Mouse (Mus musculus) CD8-positive naive resting alpha-beta T cell, adult 2 months (primary cell): ENCODE measurements around the gene Nob1.
A peak's percentile ranks its signal among the peaks of the same experiment; 100 is the strongest.

Source experiments
- DNase-seq, 2 experiments: peaks; one replicate each; pipeline ENCODE4 v3.0.0; 2022; ENCODE audit warnings: low read depth in 2 of 2, low spot score in 2 of 2

Gene Nob1

DNA sequence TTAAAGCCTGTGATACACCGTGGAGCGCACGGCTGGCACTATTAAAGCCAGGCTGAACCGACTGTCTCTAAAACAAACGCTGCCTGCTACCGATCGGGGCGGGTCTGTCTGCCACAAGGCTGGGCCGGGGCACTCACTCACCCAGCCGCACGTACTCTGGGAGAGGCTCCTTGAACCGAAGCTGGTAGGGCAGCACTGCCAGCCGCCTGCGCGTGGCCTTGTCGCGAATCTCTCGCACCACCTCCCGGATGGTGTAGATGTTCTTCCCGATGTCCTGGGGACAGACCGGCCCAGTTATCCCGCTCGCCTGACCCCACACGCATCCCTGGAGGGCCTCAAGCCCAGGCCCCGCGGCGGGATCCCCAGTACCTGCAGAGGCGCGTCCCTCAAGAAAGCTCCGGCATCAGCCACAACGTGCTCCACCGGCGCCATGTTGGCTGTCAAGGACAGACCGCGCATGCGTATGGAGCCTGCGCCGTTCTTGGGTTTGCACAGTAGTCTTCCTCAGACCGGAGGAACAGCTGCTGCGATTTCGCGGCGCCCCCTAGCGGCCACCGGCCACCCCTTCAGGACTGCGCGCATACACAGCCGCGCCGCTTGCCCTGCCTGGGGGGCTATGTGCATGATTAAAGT, at the start of gene Nob1:
Gene Nob1 (minus strand): TSS at position 455 of the 633 bp plus-strand sequence.
- DNase-seq, result peak; percentile 96 to 97

DNA sequence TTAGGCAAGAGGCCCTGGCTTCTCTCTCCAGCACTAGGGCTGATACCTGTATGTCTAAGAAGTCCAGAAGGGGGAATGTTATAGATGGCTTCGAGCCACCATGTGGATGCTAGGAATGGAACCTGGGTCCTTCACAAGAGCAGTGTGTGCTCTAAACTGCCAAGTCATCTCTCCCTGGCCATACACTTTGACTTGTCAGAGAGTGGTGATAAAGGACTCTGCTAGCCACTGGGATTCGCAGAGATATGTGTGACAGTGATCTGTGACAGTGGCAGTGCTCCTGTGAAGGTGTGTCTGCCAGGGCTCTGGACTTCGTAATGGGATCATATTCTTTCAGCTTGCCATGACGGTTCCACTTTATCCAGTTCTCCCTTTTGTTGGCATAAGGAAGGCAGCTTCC, 48.5 kb upstream of the Nob1 start:
- DNase-seq, result no peak

DNA sequence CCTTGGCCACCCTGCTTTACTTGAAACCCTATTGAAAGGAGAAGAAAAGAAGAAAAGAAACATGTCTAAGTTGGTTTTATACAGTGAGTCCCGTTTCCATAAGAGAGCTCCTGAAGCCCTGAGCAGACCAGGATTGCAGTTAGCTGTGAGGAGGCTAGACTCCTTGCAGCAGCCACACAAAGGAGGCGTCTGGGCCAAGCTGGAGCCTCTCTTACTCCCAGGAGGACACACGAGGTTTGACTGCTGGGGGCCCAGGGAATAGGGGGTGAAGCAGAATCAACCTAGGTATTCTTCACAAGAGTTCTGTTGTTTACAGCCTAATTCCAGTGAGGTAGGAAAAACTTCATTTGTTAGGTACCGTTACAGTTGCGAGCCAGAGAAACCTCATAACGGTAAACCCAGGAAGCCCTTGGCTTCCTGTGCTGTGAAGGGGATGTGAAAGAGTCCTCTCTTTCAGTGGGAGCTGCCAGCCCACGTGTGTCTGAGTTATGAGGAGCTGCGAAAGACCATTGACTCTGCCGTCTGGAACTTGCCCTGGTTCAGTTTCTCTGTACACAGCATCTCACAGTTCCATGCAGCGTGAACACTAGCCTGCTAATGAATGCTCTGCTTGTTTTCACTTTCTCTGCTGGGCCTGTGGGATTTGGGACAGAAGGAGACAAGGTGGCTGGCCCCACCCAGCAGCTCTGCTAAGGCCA, 47.7 kb upstream of the Nob1 start:
- DNase-seq, result no peak

DNA sequence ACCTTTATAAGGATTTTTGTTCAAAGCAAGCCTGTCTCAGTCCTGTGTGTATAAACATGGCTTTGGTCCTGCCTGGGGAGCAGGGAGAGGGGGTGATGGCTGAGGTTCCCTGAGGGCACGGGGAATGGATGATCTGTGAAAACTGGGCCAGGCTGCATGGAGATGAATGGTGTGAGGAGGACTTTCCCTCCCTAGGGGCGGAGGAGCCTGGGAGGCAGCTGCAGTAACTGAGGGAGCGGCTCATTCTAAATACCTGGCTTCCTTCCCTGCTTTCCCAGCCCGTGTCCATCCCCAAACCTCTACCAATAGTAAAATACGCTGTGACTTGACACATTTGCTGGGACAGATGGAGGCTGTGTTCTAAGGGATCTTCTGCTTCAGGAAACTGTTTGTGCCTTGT, 45.5 kb upstream of the Nob1 start:
- no peak for DNase-seq

DNA sequence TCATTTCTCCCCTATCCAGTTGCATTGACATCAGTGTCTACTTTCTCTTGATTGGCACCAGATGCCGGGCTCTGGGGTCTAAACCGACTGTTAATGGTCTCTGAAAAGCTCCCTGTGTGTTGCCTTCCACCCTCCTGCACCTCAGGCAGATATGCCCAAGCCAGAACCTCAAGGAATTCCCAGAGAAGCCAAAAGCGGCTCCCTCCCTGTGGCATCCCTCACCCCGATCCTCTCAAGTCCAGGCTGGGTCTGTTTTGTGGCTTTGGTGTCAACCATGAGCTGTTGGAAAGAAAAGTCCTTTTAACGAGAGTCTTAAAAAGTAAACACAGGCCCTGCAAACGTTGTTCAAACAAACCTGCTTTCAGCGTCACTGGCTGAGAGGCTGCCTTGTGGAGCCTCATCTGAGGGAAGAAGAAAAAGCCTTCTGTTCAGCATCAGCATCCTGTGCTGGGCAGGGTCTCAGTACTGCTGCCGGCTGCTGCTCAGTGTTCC, 44.0 kb upstream of the Nob1 start:
- DNase-seq, result no peak

DNA sequence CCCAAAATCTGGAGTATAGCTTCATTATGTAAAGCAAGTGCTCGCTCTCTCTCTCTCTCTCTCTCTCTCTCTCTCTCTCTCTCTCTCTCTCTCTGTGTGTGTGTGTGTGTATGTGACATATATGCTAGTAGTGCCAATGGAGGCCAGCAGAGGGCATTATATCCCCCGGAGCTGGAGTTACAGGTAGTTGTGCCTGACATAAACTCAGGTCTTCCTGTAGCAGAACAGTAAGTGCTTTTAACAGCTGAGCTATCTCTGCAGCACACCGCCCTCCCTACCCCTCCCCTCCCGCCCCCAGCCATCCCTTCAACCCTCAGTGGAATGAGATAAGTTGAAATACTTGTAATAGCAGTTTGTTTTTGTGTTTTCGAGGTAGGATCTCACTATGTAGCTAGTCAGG, 41.8 kb upstream of the Nob1 start:
- no peak for DNase-seq

DNA sequence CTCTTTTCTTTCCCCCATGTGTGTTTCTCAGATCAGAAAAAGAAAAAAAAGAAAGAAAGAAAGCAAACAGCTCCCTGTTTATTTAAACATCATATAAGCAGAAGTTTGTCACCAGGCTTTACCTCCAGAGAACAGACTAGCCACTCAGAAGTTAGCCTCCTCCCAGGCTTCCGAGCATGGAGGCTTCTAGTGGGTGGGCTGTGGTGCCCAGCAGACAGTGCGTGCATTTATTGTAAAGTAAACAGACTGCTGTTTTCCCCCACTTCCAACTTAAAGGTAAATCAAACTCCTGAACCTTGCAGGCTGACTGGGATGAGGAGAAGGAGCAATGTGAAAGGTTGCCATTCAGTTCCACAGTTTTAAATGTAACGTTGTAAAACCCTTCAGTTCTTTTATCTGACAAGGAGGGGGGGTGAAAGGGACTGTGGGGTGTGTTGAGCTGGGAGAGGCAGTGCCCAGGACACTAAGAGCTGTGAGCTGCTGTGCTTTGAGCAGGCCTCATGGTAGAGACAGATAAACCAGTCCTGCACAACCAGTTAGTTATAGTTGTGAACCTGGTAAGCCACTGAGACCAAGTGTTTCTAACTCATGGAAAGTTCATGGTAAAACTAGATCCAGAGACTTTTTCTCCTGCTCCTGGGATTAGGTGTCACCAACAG, 40.6 kb upstream of the Nob1 start:
- DNase-seq, result no peak

DNA sequence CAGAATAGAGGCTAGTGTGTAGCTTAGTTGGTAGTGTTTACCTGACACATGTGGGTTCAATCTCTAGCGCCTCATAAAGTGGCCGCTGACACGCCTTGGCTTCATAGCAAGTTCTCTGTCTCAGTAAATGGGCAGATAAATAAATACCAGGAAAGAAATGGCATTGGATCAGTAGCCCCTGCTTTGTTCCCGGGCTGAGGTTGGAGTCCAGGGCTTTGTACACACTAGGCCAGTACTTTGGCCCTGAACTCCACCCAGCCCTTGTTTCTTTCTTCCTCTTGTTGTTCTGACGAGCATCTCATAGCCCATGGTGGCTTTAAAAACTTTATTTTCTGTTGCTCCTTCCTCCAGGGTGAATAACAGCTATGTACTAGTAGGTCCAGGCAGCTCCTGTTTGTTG, 37.6 kb upstream of the Nob1 start:
- DNase-seq, result no peak

DNA sequence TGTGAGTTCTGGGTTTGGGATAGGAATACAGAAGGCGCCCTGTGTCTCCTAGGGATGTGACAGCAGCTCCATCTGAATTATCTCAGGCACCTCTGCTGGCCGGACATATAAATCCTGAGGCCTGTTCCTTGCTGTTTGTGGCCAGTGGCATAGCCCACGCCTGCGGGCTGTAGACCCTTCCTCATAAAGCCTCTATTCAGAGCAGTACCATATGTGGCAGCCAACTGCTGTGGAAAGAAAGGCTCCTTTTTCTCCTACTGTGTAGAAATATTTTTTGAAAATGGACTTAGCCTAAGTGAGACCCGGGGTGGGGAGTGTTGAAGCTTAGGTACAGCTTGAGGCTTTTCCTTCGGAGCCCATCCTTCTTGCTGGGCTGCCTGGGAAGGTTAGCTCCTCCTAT, 33.4 kb upstream of the Nob1 start:
- DNase-seq, result no peak

DNA sequence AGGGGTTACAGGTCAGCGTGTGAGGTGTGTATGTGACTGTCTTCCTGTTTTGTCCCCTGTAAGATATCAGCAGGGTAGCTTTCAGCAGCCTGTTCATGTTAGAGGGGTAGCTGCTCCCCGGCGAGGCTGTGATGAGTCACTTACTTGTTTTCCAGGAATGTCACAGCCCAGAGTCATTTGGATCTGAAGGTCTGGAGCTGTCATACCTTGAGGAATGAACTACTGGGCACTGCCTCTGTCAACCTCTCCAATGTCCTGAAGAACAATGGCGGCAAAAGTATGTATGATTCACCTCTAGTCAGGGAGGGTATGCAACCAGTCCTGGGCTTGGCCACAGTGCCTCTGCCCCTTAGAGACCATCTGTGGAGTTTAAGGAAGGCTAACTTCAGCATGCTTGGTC, 32.9 kb upstream of the Nob1 start:
- DNase-seq, result no peak

DNA sequence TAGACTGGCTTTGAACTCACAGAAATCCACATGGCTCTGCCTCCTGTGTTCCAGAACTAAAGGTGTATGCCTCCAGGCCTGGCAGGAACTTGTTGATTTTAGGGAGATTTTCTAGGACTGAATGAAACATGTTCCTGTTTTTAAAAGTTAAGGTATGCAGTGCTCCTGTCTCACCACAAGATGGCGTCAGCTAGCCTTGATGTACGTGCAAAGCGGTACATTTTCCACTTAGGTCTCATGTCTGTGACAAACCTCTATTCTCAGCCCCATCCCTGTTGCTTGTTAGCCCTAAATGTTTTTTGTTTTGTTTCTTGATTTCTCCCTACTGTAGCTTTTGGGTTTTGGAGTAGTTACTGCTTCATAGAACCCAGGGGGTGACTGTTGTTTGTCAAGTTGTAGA, 30.4 kb upstream of the Nob1 start:
- DNase-seq, result peak; percentile 16 to 35

DNA sequence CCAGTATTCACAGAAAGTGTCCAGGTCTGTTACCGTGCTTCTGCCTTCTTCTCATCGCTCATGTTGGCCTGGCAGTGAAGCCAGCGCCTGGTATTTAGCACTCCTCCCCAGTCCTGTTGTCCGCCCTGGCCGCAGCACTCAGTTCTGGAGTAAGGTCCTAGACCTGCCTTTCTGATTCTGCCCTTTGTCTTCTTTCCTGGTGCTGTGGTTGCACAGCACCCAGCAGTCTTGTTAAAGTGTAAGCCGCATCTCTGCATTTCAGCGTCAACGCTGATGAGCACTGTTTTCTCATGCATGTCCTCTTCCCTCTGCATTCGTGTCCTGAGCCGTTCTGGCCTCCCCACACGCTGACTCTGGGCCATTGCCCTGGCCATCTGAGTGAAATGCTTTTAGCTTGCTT, 28.5 kb upstream of the Nob1 start:
- no peak for DNase-seq

DNA sequence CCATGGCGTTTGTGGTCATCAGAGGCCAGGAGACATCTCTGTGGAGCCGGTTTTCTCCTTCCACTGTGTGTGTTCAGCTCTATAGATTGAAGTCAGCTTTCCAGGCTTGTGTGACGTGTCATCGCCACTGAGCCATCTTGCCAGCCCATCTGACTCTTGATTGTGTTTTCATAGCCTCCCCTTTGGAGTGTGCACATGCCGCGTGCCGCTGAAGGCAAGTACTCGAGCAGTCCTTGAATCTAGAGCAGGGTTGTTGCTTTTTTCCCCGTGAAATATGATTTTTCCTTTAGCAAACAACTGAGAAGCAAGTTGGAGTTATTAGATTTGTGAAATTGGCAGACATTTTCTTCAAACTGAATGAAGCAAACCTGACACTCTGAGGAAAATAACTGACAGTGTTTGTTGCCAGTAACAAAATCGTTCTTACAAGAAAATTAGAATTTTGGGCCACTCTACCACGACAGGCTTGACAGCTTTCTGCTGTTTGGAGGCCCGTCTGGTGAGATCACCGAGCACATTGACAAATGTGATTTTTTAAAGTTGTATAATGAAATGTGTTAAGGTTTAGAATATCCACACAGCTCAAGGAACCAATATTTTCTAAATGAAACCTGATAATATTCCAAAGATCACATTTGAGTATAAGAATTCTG, 26.7 kb upstream of the Nob1 start:
- no peak for DNase-seq

DNA sequence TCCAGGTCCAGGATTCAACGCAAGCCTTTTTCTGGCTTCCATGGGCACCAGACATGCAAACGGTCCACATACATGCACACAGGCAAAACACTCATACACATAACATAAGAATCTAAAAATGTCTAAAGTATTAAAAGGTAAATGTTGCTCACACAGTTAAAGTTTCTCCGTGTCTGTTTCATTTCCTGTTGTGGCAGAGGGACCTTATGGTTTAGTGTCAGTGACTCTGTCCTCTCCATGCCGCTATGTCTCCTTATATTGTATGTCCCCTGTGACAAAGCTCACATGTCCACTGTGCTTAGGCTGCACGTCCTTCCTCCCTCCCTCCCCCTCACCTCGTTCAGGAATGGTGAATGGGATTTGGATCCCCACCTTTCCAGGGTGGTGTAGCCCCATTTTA, 24.8 kb upstream of the Nob1 start:
- no peak for DNase-seq

DNA sequence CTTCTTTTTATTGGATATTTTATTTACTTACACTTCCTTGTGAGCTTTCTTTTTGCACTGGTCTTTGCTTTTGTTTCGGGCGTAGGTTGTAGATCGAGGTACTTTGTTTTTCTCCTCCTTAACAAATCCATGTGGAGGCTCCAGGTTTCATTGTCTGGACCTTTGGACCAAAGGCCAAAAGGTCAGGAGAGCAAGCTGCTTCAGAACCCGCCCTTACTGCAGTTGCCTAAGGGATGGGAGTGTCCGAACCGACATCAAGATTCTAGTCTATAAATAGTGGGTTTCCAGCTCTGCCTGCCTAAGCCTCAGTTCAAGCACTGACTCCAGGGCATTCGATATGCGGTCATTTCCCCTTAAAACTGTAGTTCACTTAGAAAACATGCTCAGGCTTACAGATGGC, 24.3 kb upstream of the Nob1 start:
- DNase-seq, result no peak

DNA sequence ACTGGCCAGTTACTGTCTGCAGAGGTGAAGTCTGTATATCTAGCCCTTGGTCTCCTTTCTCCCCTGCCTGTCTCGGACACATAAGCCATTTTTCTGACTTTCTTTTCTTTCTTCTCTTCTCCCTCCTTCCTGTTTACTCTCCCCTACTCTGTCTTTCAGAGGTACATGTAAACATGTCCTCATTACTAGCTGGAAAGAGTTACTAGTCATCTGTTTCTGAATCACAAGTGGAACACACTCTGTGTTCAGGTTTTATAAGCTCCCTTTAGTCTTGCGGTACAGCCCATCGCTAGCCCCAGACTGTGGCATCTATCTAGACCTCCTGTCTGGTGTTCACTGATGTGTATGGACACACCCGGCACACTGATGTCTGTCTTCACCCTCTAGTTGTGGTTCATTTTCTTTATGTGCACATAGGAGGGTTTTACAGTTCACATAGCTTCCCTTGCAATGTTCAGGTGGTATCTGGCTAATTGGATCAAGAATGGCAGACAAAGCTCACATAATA, 23.6 kb upstream of the Nob1 start:
- DNase-seq, result no peak

DNA sequence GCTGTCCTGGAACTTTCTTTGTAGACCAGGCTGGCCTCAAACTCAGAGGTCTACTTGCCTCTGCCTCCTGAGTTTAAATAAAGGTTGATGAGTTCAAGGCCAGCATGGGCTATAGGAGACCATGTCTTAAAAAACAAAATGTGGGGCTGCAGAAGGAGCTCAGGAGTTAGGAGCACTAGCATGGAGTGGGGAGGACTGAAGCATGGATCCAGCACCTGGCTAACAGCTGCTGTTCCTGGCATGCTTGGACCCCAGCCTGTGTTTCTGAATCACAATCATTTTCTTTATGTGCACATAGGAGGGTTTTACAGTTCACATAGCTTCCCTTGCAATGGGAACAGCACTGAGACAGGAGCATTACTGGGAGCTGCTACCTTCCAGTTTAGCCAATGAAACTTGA, 22.9 kb upstream of the Nob1 start:
- DNase-seq, result no peak

DNA sequence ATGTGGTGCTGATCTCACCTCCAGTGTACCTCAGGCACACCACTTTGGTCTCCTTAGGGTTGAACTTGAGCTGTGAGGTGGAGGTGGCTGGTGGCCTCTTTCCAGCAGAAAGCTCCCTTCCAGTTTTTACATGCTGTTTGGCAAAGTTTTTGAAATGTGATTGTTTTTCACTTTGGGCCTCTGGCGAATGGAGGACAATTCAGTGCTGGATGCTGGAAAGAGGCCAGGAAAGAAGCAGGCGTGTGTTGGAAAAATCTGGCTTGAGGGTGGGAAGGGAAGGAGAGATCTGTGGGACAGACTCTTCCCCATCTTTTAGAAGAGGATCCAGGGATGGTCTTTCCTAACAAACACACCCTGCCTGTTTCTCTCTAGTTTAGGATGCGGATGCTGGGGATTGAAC, 19.8 kb upstream of the Nob1 start:
- DNase-seq, result no peak

DNA sequence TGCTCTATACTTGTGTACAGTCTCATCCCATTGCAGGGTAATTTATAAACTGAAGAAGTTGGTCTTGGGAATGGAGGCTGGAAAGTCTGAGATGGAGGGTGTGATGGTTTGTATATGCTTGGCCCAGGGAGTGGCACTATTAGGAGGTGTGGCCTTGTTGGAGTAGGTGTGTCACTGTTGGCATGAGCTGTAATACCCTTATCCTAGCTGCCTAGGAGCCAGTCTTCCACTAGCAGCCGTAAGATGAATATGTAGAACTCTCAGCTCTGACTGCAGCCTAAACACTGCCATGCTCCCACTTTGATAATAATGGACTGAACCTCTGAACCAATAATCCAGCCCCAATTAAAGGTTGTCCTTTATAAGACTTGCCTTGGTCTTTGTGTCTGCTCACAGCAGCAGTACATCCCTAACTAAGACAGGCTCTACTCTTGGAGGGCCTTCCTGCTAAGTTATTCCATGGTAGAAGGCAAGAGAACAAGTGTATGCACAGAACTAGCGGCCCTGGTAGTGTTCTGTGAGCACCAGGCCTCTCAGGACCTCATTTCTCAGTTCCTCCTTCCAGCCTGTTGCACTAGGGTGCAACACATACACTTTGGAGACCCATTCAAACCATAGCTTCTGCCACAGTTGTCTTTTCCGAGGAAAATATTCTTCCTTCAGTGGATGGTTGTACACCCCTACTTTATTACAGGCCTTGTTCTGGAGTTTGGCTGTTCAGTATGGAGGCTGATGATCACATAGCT, 15.2 kb upstream of the Nob1 start:
- no peak for DNase-seq

DNA sequence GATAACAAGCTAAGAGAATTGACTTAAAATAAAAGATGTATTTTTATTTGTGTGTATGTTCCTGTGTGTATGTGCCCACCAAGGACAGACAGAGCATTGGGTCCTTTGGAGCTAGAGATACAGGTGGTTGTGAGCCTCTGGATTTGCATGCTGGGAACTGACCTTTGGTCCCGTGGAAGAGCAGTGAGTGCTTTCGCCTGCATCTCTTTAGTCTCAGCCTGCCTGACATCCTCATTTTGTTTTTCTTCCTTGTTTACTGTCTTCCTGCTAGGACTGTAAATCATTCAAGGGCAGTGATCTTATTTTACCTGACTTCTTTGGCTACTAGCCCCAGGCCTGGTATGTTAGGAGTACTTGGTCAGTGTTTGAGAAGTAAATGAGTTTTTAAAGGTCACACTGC, 12.9 kb upstream of the Nob1 start:
- no peak for DNase-seq

DNA sequence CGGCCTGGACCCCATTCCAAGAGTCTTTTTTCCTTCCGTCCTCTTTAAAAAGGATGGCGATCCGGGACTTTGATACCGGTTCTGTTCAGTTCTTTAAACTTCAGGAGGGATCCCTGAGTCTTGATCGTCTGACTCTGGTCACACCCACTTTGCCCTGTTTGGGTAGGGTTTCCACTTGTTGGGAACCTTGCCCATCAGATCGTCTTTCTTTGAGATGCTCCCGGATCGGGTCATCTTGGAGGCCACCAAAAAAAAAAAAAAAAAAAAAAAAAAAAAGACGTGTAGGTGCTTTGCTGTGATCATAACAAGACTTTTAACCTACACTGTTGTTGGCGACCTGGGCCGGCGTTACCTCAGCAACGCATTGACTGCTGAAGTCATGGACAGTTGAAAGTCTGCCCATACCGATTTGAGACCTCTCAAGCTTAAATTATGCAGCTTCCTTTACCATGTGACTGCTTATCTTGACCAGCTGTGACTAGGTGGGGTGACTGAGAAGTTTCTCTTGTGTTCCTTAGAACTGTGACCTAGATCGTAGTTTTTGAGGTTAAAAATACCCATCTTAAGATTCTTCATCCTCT, 12.1 kb upstream of the Nob1 start:
- DNase-seq, result no peak
